Mouse (Mus musculus) kidney, adult 9 months (tissue): ENCODE data around the gene Rbm44.

ENCODE experiments used
- DNase-seq: peaks from one replicate; pipeline ENCODE4 v3.0.0; 2022

Rbm44 gene

GRCm38 (mm10) chr1:91144813-91145212 is at the start of gene Rbm44:
Rbm44 (plus strand) TSS chr1:91145089.
- DNase-seq, result no peak

- DNase-seq, result no peak
These were observed 49.6 kb upstream of the Rbm44 start for GRCm38 (mm10) chr1:91095258-91095657.

- DNase-seq, result no peak
These were observed 49.0 kb upstream of the Rbm44 start for GRCm38 (mm10) chr1:91095853-91096252.

GRCm38 (mm10) chr1:91096490-91096889 is 48.4 kb upstream of the Rbm44 start:
- no peak for DNase-seq

GRCm38 (mm10) chr1:91097283-91097834 is 47.5 kb upstream of the Rbm44 start:
- no peak for DNase-seq

GRCm38 (mm10) chr1:91098887-91099286 is 46.0 kb upstream of the Rbm44 start:
- DNase-seq, result peak; percentile 77

- DNase-seq, result peak; percentile 45
These were observed 43.0 kb upstream of the Rbm44 start for GRCm38 (mm10) chr1:91101709-91102440.

- DNase-seq, result no peak
These were observed 41.4 kb upstream of the Rbm44 start for GRCm38 (mm10) chr1:91103366-91103983.

- DNase-seq, result no peak
These were observed 37.3 kb upstream of the Rbm44 start for GRCm38 (mm10) chr1:91107548-91107947.

GRCm38 (mm10) chr1:91109302-91109701 is 35.6 kb upstream of the Rbm44 start:
- DNase-seq, result no peak

GRCm38 (mm10) chr1:91112171-91112570 is 32.7 kb upstream of the Rbm44 start:
- no peak for DNase-seq

GRCm38 (mm10) chr1:91112606-91113005 is 32.3 kb upstream of the Rbm44 start:
- DNase-seq, result no peak

- peak; percentile 27 for DNase-seq
These were observed 22.8 kb upstream of the Rbm44 start for GRCm38 (mm10) chr1:91122121-91122520.

- DNase-seq, result no peak
These were observed 21.9 kb upstream of the Rbm44 start for GRCm38 (mm10) chr1:91123004-91123403.

GRCm38 (mm10) chr1:91123466-91123865 is 21.4 kb upstream of the Rbm44 start:
- DNase-seq, result no peak

GRCm38 (mm10) chr1:91128849-91129248 is 16.0 kb upstream of the Rbm44 start:
- DNase-seq, result no peak

- no peak for DNase-seq
These were observed 7.9 kb upstream of the Rbm44 start for GRCm38 (mm10) chr1:91137036-91137435.

- DNase-seq, result no peak
These were observed 6.6 kb downstream of the Rbm44 start for GRCm38 (mm10) chr1:91151509-91151908.

- DNase-seq, result no peak
These were observed 21.9 kb downstream of the Rbm44 start for GRCm38 (mm10) chr1:91166798-91167197.

GRCm38 (mm10) chr1:91169157-91169556 is 24.3 kb downstream of the Rbm44 start:
- DNase-seq, result no peak

- no peak for DNase-seq
These were observed 29.9 kb downstream of the Rbm44 start for GRCm38 (mm10) chr1:91174796-91175195.

GRCm38 (mm10) chr1:91176026-91176425 is 31.1 kb downstream of the Rbm44 start:
- no peak for DNase-seq

- no peak for DNase-seq
These were observed 32.0 kb downstream of the Rbm44 start for GRCm38 (mm10) chr1:91176871-91177270.

GRCm38 (mm10) chr1:91179086-91179485 is 34.2 kb downstream of the Rbm44 start:
- DNase-seq, result peak; percentile 56
